Mouse (Mus musculus) cerebellum, adult 2 months (tissue): Measurements from ENCODE around the gene Plpp7.

Experiments
- CTCF ChIP-seq: fragments of 200-500 bp; IDR thresholded peaks from 2 replicates; pipeline ENCODE4 v1.5.1; 2011; ENCODE audit warnings: low read depth, mild to moderate bottlenecking, control low read depth, low read length, moderate library complexity, borderline replicate concordance; ENCODE audit not compliant: insufficient read depth
- POLR2A ChIP-seq: fragments of 200-500 bp; IDR thresholded peaks from 2 replicates; pipeline ENCODE4 v1.6.1; 2011; ENCODE audit warnings: low read length, control low read depth, borderline replicate concordance; ENCODE audit not compliant: insufficient read depth

DNA sequence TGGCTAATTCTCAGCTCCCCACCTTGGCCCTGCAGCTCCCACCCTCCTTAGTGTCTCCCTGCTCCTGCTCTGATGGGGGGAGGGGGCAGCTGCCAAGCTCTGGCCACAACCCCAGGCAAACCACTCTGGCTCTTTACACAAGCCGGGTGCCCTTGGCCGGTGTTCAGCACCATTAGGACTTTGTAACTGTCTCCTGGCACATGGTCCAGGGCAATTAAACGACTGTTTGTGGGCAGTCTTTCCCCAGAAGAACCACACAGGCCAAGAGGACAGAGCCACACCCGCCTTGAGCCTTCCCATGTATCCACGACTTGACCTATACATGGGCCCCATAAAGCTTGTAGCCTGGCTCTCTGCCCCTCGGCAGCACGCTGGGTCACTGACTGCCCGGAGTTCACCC is 20.9 kb upstream of the Plpp7 start:
- TF ChIP-seq POLR2A = no peak
- no peak for TF ChIP-seq CTCF
